22 mouse cellular contexts compared by ENCODE assay signal in genomic region chr11:74668466-74668865, GRCm38 (mm10).
"Had no signal": no experiment of that assay in that cellular context is flagged by ENCODE, and none has a peak within 500 bp of the region (broad histone marks: within the 10 kb centered on the region; RNA-seq: fewer than 3 reads in every experiment).

No protein-coding gene starts in this region.

- H3K4me3 ChIP-seq: hindbrain, embryonic 13.5 days; hindbrain, embryonic 15.5 days; kidney, embryonic 15.5 days; limb, embryonic 13.5 days; limb, embryonic 15.5 days had no signal

- DNase-seq: forebrain, postnatal 0 days; gastrocnemius, postnatal 14 days; gastrocnemius, postnatal 36 days; heart, adult 18-20 months; heart, postnatal 10 days; kidney, adult 11 months; kidney, adult 2 months; kidney, adult 9 months; kidney, postnatal 14 days; kidney, postnatal 36 days; layer of hippocampus, adult 9-11 months; layer of hippocampus, postnatal 36 days; left cerebral cortex, postnatal 4 days had no signal

- H3K9ac ChIP-seq: forebrain, postnatal 0 days; hindbrain, embryonic 13.5 days; hindbrain, embryonic 15.5 days; kidney, embryonic 15.5 days; limb, embryonic 13.5 days; limb, embryonic 15.5 days had no signal

- ATAC-seq: forebrain, postnatal 0 days; hindbrain, postnatal 0 days; intestine, embryonic 16.5 days had no signal

- H3K4me1 ChIP-seq: hindbrain, embryonic 13.5 days; hindbrain, embryonic 15.5 days; kidney, embryonic 15.5 days; limb, embryonic 13.5 days; limb, embryonic 15.5 days had no signal

- H3K4me2 ChIP-seq: heart, embryonic 11.5 days; hindbrain, embryonic 13.5 days; hindbrain, embryonic 15.5 days; kidney, embryonic 15.5 days; limb, embryonic 13.5 days; limb, embryonic 15.5 days had no signal

- H3K27me3 ChIP-seq: hindbrain, embryonic 13.5 days; hindbrain, embryonic 15.5 days; kidney, embryonic 15.5 days; limb, embryonic 13.5 days; limb, embryonic 15.5 days had no signal

- H3K27ac ChIP-seq: hindbrain, embryonic 13.5 days; hindbrain, embryonic 15.5 days; hindbrain, postnatal 0 days; kidney, embryonic 15.5 days; kidney, postnatal 0 days; limb, embryonic 13.5 days; limb, embryonic 15.5 days had no signal

- H3K9me3 ChIP-seq: hindbrain, embryonic 13.5 days; hindbrain, embryonic 15.5 days; kidney, embryonic 15.5 days; limb, embryonic 13.5 days; limb, embryonic 15.5 days had no signal
